ENCODE assay signal across 8 mouse cellular contexts in genomic region chr19:4644271-4644670, GRCm38 (mm10). TPM values are rescaled to one million over a fixed set of nuclear protein-coding genes. Genes with fewer than 3 reads are reported as not detected.
A peak's percentile ranks its signal among the peaks of the same experiment; 100 is the strongest.
DNase-seq lines count a peak whose midpoint lies in the region; ATAC-seq and TF ChIP-seq lines count a peak whose summit lies in the region.

No protein-coding gene starts in this region.

- peak; percentile 88 for TF ChIP-seq CTCF in Patski (IDR thresholded peaks at IDR 0.05)
- TF ChIP-seq CTCF in small intestine, adult 2 months (IDR thresholded peaks at IDR 0.05; ENCODE audit: extremely low read depth, insufficient read length, insufficient replicate concordance, low read depth, low read length) = peak; percentile 28; the same call in 1 of the 2 replicates

- no peak overlapping the region for H3K4me2 ChIP-seq in kidney, embryonic 15.5 days
- no peak overlapping the region for H3K4me2 ChIP-seq in intestine, embryonic 16.5 days (ENCODE audit: low read depth, low read length)

- ATAC-seq in kidney, embryonic 15.5 days (replicated peaks; ENCODE audit: low FRiP score) = no peak
- ATAC-seq in Patski = no peak
- ATAC-seq in intestine, embryonic 16.5 days = no peak

- TF ChIP-seq POLR2A in small intestine, adult 2 months (IDR thresholded peaks at IDR 0.05; ENCODE audit: low read depth, low read length) = no peak

- no peaks in the 10 kb centered on the region for H3K27me3 ChIP-seq in kidney, embryonic 15.5 days
- H3K27me3 ChIP-seq in Patski = peaks cover 10% of the 10 kb centered on the region
- H3K27me3 ChIP-seq in small intestine, adult 2 months (ENCODE audit: control insufficient read depth, insufficient read depth, low read length) = no peaks in the 10 kb centered on the region; the same call in 1 of the 2 replicates
- no peaks in the 10 kb centered on the region for H3K27me3 ChIP-seq in intestine, embryonic 16.5 days (replicated peaks; ENCODE audit: control insufficient read depth, insufficient read depth, low read length)

- CTCF ChIA-PET in Patski (lab: Charles Lee) = interaction anchor here (0.5 to 1.6 kb wide), 4 partner anchors 11 to 101 kb away, joined by 3 to 16 read pairs (median 4); no protein-coding TSS in a partner anchor

- DNase-seq in kidney, adult 11 months = peak; percentile 21
- no peak for DNase-seq in Patski (ENCODE audit: low read depth, low spot score)
- peak; percentile 76 for DNase-seq in embryo, embryonic 10.5 days (ENCODE audit: low spot score)
- DNase-seq in left cerebral cortex, adult 11 months (ENCODE audit: low spot score) = peak; percentile 61
- DNase-seq in thymus, postnatal 14 days = no peak

- H3K27ac ChIP-seq in kidney, embryonic 15.5 days = no peak overlapping the region
- no peak overlapping the region for H3K27ac ChIP-seq in small intestine, adult 2 months (ENCODE audit: insufficient read depth, low read depth, low read length)
- no peak overlapping the region for H3K27ac ChIP-seq in intestine, embryonic 16.5 days (ENCODE audit: low read length)

- 43% methylated on average over 10 of the region's 10 CpGs for WGBS in kidney, embryonic 15.5 days
- WGBS in small intestine, adult 2 months = 46% methylated on average over 10 of the region's 10 CpGs
- 43% methylated on average over 10 of the region's 10 CpGs for WGBS in intestine, embryonic 16.5 days

- H3K4me1 ChIP-seq in kidney, embryonic 15.5 days = no peaks in the 10 kb centered on the region
- no peaks in the 10 kb centered on the region for H3K4me1 ChIP-seq in small intestine, adult 2 months (ENCODE audit: control insufficient read depth, insufficient read depth, insufficient read length, low read length)
- H3K4me1 ChIP-seq in intestine, embryonic 16.5 days (ENCODE audit: control insufficient read depth, insufficient read depth, low read length) = no peaks in the 10 kb centered on the region

- POLR2A ChIA-PET in Patski (lab: Charles Lee) = no interaction called here

- no peaks in the 10 kb centered on the region for H3K9me3 ChIP-seq in kidney, embryonic 15.5 days (replicated peaks)
- no peaks in the 10 kb centered on the region for H3K9me3 ChIP-seq in intestine, embryonic 16.5 days (ENCODE audit: control insufficient read depth, low read length)

- no peak overlapping the region for H3K9ac ChIP-seq in kidney, embryonic 15.5 days
- no peak overlapping the region for H3K9ac ChIP-seq in intestine, embryonic 16.5 days (ENCODE audit: low read depth, low read length)

- H3K4me3 ChIP-seq in kidney, embryonic 15.5 days (replicated peaks) = no peak overlapping the region
- no peak overlapping the region for H3K4me3 ChIP-seq in small intestine, adult 2 months (ENCODE audit: low read depth, low read length)
- no peak overlapping the region for H3K4me3 ChIP-seq in intestine, embryonic 16.5 days (ENCODE audit: low read length)

- in situ Hi-C loops in Patski (cut with MboI; ENCODE audit: low pct_unique_long_range_greater_than_20kb) = loop anchor here (10.0 to 25.0 kb wide), 2 partner anchors 201 to 318 kb away; partner anchors contain the start of gene Mrpl11

- H3K36me3 ChIP-seq in kidney, embryonic 15.5 days = no peaks in the 10 kb centered on the region
- no peaks in the 10 kb centered on the region for H3K36me3 ChIP-seq in small intestine, adult 2 months (ENCODE audit: control insufficient read depth, insufficient read depth, low read length)
- H3K36me3 ChIP-seq in intestine, embryonic 16.5 days (ENCODE audit: control insufficient read depth, insufficient read depth, low read length) = no peaks in the 10 kb centered on the region

RNA-seq across cellular contexts. Expression of gene Rce1, which starts 18.8 kb away (rescaled TPM):
- 79.8 and 80.5 TPM in 2 replicates for polyA plus RNA-seq in kidney, embryonic 15.5 days (2015; fragmentation: Nextera tagmentation; extraction: Ambion mirVana)
- polyA plus RNA-seq in Patski (2021) = 45.5 TPM
- 55.1 and 97.5 TPM in 2 replicates for polyA plus RNA-seq in small intestine, adult 2 months (2012; rRNA removed)
- 66.0 and 69.2 TPM in 2 replicates for polyA plus RNA-seq in intestine, embryonic 16.5 days (2015; fragmentation: Nextera tagmentation; extraction: Ambion mirVana)

RNA-seq across cellular contexts. Expression of gene Lrfn4, which starts 28.8 kb away (rescaled TPM):
- polyA plus RNA-seq in kidney, embryonic 15.5 days (2015; fragmentation: Nextera tagmentation; extraction: Ambion mirVana) = 6.6 and 7.7 TPM in 2 replicates
- 46.6 TPM for polyA plus RNA-seq in Patski (2021)
- polyA plus RNA-seq in small intestine, adult 2 months (2012; rRNA removed) = 9.8 and 12.0 TPM in 2 replicates
- polyA plus RNA-seq in intestine, embryonic 16.5 days (2015; fragmentation: Nextera tagmentation; extraction: Ambion mirVana) = 2.7 and 4.0 TPM in 2 replicates

RNA-seq across cellular contexts. Expression of gene Gm960, which starts 54.2 kb away (rescaled TPM):
- polyA plus RNA-seq in kidney, embryonic 15.5 days (2015; fragmentation: Nextera tagmentation; extraction: Ambion mirVana) = 2.0 and 3.4 TPM in 2 replicates
- polyA plus RNA-seq in Patski (2021) = 2.5 TPM
- 2.1 TPM in 1 of 2 replicates, not detected in the other for polyA plus RNA-seq in small intestine, adult 2 months (2012; rRNA removed)
- polyA plus RNA-seq in intestine, embryonic 16.5 days (2015; fragmentation: Nextera tagmentation; extraction: Ambion mirVana) = 1.1 and 2.1 TPM in 2 replicates

Comparison
In these comparisons a context has a peak if more than half of its experiments do, and no peak if none do; other contexts are left out.
1. DNase-seq: peak in kidney, adult 11 months (single experiment), embryo, embryonic 10.5 days (single experiment) and left cerebral cortex, adult 11 months (single experiment); none in Patski (single experiment) and thymus, postnatal 14 days (single experiment).